Mouse (Mus musculus) CH12.LX (cell line): ENCODE measurements around the gene Hoxc4. TPM values are rescaled to one million over a fixed set of nuclear protein-coding genes. Genes with fewer than 3 reads are reported as not detected.

Experiments used
- DNase-seq: peaks from one replicate; pipeline ENCODE4 v3.0.0-alpha.2; 2013; ENCODE audit errors: extremely low read depth
- H3K27ac ChIP-seq: 2 replicates; pipeline ENCODE4 v1.5.1; 2012; ENCODE audit warnings: low read depth, mild to moderate bottlenecking, control low read depth, moderate library complexity; ENCODE audit not compliant: insufficient read depth
- H3K27me3 ChIP-seq: replicated peaks from 2 replicates; pipeline ENCODE3; 2012; ENCODE audit warnings: inconsistent platforms
- H3K36me3 ChIP-seq, 2 experiments: replicated peaks in 1 of 2; 2 replicates each; pipeline versions ENCODE3 to v1.6.1; 2012; ENCODE audit warnings: inconsistent platforms in 1 of 2, low read length in 1 of 2, mild to moderate bottlenecking in 1 of 2, mixed read lengths in 1 of 2, moderate library complexity in 1 of 2; ENCODE audit not compliant: control insufficient read depth in 1 of 2, insufficient read depth in 1 of 2
- H3K4me1 ChIP-seq, 2 experiments: 2 replicates each; pipeline ENCODE4 v1.6.1; 2012; ENCODE audit warnings: inconsistent platforms in 1 of 2, moderate library complexity in 1 of 2; ENCODE audit not compliant: insufficient read depth in 2 of 2, control insufficient read depth in 1 of 2
- H3K4me2 ChIP-seq: 2 replicates; pipeline ENCODE4 v1.6.1; 2012; ENCODE audit warnings: low read depth, mild to moderate bottlenecking, control low read depth; ENCODE audit not compliant: poor library complexity, insufficient read depth, severe bottlenecking
- H3K4me3 ChIP-seq, 3 experiments: fragments of 150-350 bp in 1 of 3; sonication (generic) in 1 of 3; replicated peaks in 1 of 3; 2 replicates each; pipeline versions ENCODE3 to v1.5.1; 2011 to 2012; ENCODE audit warnings: low read depth in 2 of 3, low read length in 2 of 3, mild to moderate bottlenecking in 2 of 3, moderate library complexity in 2 of 3, control low read depth in 1 of 3, improper control_type of control experiment in 1 of 3, inconsistent platforms in 1 of 3, mixed read lengths in 1 of 3; ENCODE audit not compliant: poor library complexity in 1 of 3
- H3K79me2 ChIP-seq: replicated peaks from 2 replicates; pipeline ENCODE4 v1.6.1; 2012; ENCODE audit warnings: mild to moderate bottlenecking, moderate library complexity; ENCODE audit not compliant: control insufficient read depth, poor library complexity, insufficient read depth, severe bottlenecking; ENCODE audit errors: extremely low read depth
- H3K9ac ChIP-seq: 2 replicates; pipeline ENCODE4 v1.6.1; 2012; ENCODE audit warnings: low read depth, mild to moderate bottlenecking, control low read depth, moderate library complexity; ENCODE audit not compliant: insufficient read depth
- H3K9me3 ChIP-seq: replicated peaks from 2 replicates; pipeline ENCODE3; 2012; ENCODE audit warnings: low read length, inconsistent platforms, mixed read lengths
- BHLHE40 ChIP-seq: IDR thresholded peaks from 2 replicates; pipeline ENCODE4 v1.6.1; 2011; ENCODE audit warnings: mild to moderate bottlenecking, low read depth, low read length, improper control_type of control experiment
- E2F4 ChIP-seq: IDR thresholded peaks from 2 replicates; pipeline ENCODE4 v1.6.1; 2011; ENCODE audit warnings: low read depth, low read length, improper control_type of control experiment; ENCODE audit not compliant: insufficient replicate concordance
- ELF1 ChIP-seq: IDR thresholded peaks from 2 replicates; pipeline ENCODE4 v1.6.1; 2014; ENCODE audit warnings: low read depth, mild to moderate bottlenecking, inconsistent platforms, low read length, improper control_type of control experiment
- ETS1 ChIP-seq: conservative IDR thresholded peaks from 2 replicates; pipeline ENCODE4 v1.6.1; 2012; ENCODE audit warnings: low read depth, mild to moderate bottlenecking, inconsistent platforms, low read length, improper control_type of control experiment, moderate library complexity
- HCFC1 ChIP-seq: IDR thresholded peaks from 2 replicates; pipeline ENCODE4 v1.6.1; 2012; ENCODE audit warnings: low read depth, mild to moderate bottlenecking, inconsistent platforms, low read length, improper control_type of control experiment
- IRF4 ChIP-seq: IDR thresholded peaks from 2 replicates; pipeline ENCODE4 v1.6.1; 2014; ENCODE audit warnings: low read depth, mild to moderate bottlenecking, inconsistent platforms, low read length, improper control_type of control experiment
- JUN ChIP-seq: IDR thresholded peaks from 2 replicates; pipeline ENCODE4 v1.6.1; 2011; ENCODE audit warnings: low read depth, mild to moderate bottlenecking, low read length, improper control_type of control experiment, moderate library complexity; ENCODE audit not compliant: insufficient read depth
- MAX ChIP-seq: IDR thresholded peaks from 2 replicates; pipeline ENCODE4 v1.6.1; 2011; ENCODE audit warnings: low read length, improper control_type of control experiment
- MEF2A ChIP-seq: IDR thresholded peaks from 2 replicates; pipeline ENCODE4 v1.6.1; 2014; ENCODE audit warnings: low read depth, mild to moderate bottlenecking, inconsistent platforms, low read length, improper control_type of control experiment, borderline replicate concordance
- MYC ChIP-seq: IDR thresholded peaks from 2 replicates; pipeline ENCODE4 v1.6.1; 2011; ENCODE audit warnings: low read depth, mild to moderate bottlenecking, improper control_type of control experiment, low read length
- NELFE ChIP-seq: IDR thresholded peaks from 2 replicates; pipeline ENCODE4 v1.6.1; 2011; ENCODE audit warnings: low read depth, low read length, improper control_type of control experiment
- NRF1 ChIP-seq: IDR thresholded peaks from 2 replicates; pipeline ENCODE4 v1.6.1; 2014; ENCODE audit warnings: low read depth, mild to moderate bottlenecking, inconsistent platforms, low read length, improper control_type of control experiment, moderate library complexity
- PAX5 ChIP-seq: IDR thresholded peaks from 2 replicates; pipeline ENCODE4 v1.6.1; 2012; ENCODE audit warnings: low read length, inconsistent platforms, mixed read lengths
- POLR2A ChIP-seq: IDR thresholded peaks from 2 replicates; pipeline ENCODE4 v1.6.1; 2011; ENCODE audit warnings: low read depth, mild to moderate bottlenecking, improper control_type of control experiment, low read length
- RCOR1 ChIP-seq: conservative IDR thresholded peaks from 2 replicates; pipeline ENCODE4 v1.6.1; 2012; ENCODE audit warnings: low read depth, mild to moderate bottlenecking, inconsistent platforms, low read length, improper control_type of control experiment
- TBP ChIP-seq: conservative IDR thresholded peaks from 2 replicates; pipeline ENCODE4 v1.6.1; 2011; ENCODE audit warnings: low read depth, low read length, improper control_type of control experiment
- TCF12 ChIP-seq: IDR thresholded peaks from 2 replicates; pipeline ENCODE4 v1.6.1; 2014; ENCODE audit warnings: low read depth, mild to moderate bottlenecking, inconsistent platforms, low read length, improper control_type of control experiment
- UBTF ChIP-seq: IDR thresholded peaks from 2 replicates; pipeline ENCODE4 v1.6.1; 2012; ENCODE audit warnings: low read depth, mild to moderate bottlenecking, inconsistent platforms, low read length, improper control_type of control experiment, moderate library complexity
- USF1 ChIP-seq: IDR thresholded peaks from 2 replicates; pipeline ENCODE4 v1.6.1; 2014; ENCODE audit warnings: low read depth, mild to moderate bottlenecking, inconsistent platforms, low read length, improper control_type of control experiment
- USF2 ChIP-seq: conservative IDR thresholded peaks from 2 replicates; pipeline ENCODE4 v1.6.1; 2011; ENCODE audit warnings: low read depth, low read length, improper control_type of control experiment
- ZC3H11A ChIP-seq: IDR thresholded peaks from 2 replicates; pipeline ENCODE4 v1.6.1; 2012; ENCODE audit warnings: low read depth, mild to moderate bottlenecking, inconsistent platforms, low read length, improper control_type of control experiment
- ZKSCAN1 ChIP-seq: IDR thresholded peaks from 2 replicates; pipeline ENCODE4 v1.6.1; 2012; ENCODE audit warnings: low read depth, inconsistent platforms, low read length, improper control_type of control experiment, borderline replicate concordance
- ZMIZ1 ChIP-seq: IDR thresholded peaks from 2 replicates; pipeline ENCODE4 v1.6.1; 2012; ENCODE audit warnings: low read depth, mild to moderate bottlenecking, inconsistent platforms, low read length, improper control_type of control experiment
- dilution Hi-C: fragments of 300-500 bp; cut with MboI; formaldehyde crosslinking; loops from 2 replicates; pipeline ENCODE4 v1.14.3; 2020; ENCODE audit warnings: low sequenced_read_pairs; ENCODE audit not compliant: extremely low pct_unique_long_range_greater_than_20kb, extremely low pct_ligation_motif_present
- in situ Hi-C: fragments of 300-500 bp; cut with MboI; formaldehyde crosslinking; loops from 3 replicates; pipeline ENCODE4 v1.14.3; 2019; ENCODE audit warnings: low sequenced_read_pairs, low pct_ligation_motif_present, low pct_unique_long_range_greater_than_20kb, mixed read lengths
- polyA plus RNA-seq: library from polyadenylated mRNA; unstranded; fragments of >175 nt; gene quantifications from 2 replicates; pipeline ENCODE4 v1.2.1, GENCODE M21; 2012; ENCODE audit warnings: low read depth; ENCODE audit not compliant: insufficient read length
- total RNA-seq, 2 experiments: library from RNA; depleted of rRNA; stranded (reverse); fragments of 300-350 nt in 1 of 2; fragments of >200 nt in 1 of 2; gene quantifications; 2 replicates each; pipeline ENCODE4 v1.2.3; 2012 to 2014

The Hoxc4 gene
- total and polyA plus RNA-seq, 3 experiments, result 5.7 to 31.7 (median 8.6) TPM

DNA sequence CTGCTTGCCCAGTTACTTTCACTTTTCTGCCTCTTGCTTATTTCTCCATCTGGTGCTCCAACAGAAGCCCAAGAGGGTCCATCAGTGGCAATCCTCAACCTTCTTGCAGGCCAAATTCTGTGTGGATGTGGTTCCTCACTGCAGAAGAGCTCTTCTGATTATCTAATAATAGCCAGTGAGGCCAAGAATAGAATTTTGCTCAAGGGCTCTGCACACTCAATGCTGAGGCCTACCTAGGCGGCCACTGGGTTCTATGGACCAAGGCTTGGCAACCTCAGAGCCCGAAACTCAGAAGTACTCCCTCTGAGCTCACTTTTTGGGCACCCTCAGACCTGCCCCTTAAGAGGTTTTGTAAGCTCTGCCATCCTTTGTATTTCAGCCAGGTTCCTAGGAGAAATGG is 17.4 kb upstream of the Hoxc4 start:
- peak overlapping the region in 1 of 3 experiments; percentile 66 for H3K4me3 ChIP-seq
- no peaks in the 10 kb centered on the region for H3K9me3 ChIP-seq
- H3K79me2 ChIP-seq, result no peaks in the 10 kb centered on the region
- peak overlapping the region; percentile 27; the same call in 1 of the 2 replicates for H3K4me2 ChIP-seq
- no peak for DNase-seq
- H3K27ac ChIP-seq, result no peak overlapping the region
- peaks cover 3% of the 10 kb centered on the region for H3K27me3 ChIP-seq
- dilution Hi-C loops (no loop called here), in situ Hi-C loops (no loop called here)
- peaks cover 18 to 79% of the 10 kb centered on the region in 2 experiments for H3K4me1 ChIP-seq
- TF ChIP-seq NRF1 (no peak), ZC3H11A (no peak), MEF2A (peak; percentile 61; the same call in 1 of the 2 replicates)
- no peaks in the 10 kb centered on the region for H3K36me3 ChIP-seq
- no peak overlapping the region for H3K9ac ChIP-seq

DNA sequence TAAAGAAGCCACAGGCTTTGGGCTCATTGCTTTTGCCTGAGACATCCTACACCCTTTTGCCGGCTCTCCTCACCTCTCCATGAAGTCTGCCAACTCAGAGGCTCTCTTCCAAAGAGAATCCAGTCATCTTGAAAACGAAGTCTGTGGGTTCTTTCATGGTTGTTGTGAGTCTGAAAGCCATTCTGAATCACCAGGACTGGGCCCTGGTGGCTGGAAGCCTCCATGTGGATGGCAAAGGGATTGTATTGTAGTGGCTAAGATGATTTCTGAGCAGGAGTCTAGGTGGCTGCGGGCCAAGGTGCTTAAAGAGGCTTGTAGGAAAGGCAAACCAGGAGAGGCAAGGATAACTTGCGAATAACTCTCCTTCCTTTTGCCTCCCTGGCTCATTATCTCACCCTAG is 16.6 kb upstream of the Hoxc4 start:
- H3K27ac ChIP-seq, result no peak overlapping the region
- H3K4me3 ChIP-seq, result peak overlapping the region in 1 of 3 experiments; percentile 9
- H3K27me3 ChIP-seq, result no peaks in the 10 kb centered on the region
- H3K4me1 ChIP-seq, result peaks cover 18 to 87% of the 10 kb centered on the region in 2 experiments
- TF ChIP-seq BHLHE40 (no peak), HCFC1 (no peak), E2F4 (no peak)
- no peaks in the 10 kb centered on the region for H3K9me3 ChIP-seq
- H3K79me2 ChIP-seq, result no peaks in the 10 kb centered on the region
- DNase-seq, result no peak
- no peak overlapping the region for H3K9ac ChIP-seq
- H3K4me2 ChIP-seq, result no peak overlapping the region
- in situ Hi-C loops, result no loop called here
- no peaks in the 10 kb centered on the region for H3K36me3 ChIP-seq
- dilution Hi-C loops, result no loop called here

- H3K9ac ChIP-seq, result no peak overlapping the region
- dilution Hi-C loops, result no loop called here
- no peak for DNase-seq
- no peak overlapping the region for H3K27ac ChIP-seq
- TF ChIP-seq MYC, result no peak
- TF ChIP-seq RCOR1, result no peak
- TF ChIP-seq TBP, result no peak
- no peak for TF ChIP-seq MEF2A
- no peak for TF ChIP-seq ZKSCAN1
- TF ChIP-seq NRF1, result no peak
- TF ChIP-seq USF2, result no peak
- TF ChIP-seq MAX, result no peak
- TF ChIP-seq NELFE, result no peak
- TF ChIP-seq ETS1, result no peak
- TF ChIP-seq ZMIZ1, result no peak
- TF ChIP-seq PAX5, result no peak
- TF ChIP-seq TCF12, result no peak
- TF ChIP-seq JUN, result no peak
- no peak for TF ChIP-seq POLR2A
- TF ChIP-seq USF1, result no peak
- no peak for TF ChIP-seq ELF1
- no peak for TF ChIP-seq IRF4
- TF ChIP-seq UBTF, result no peak
- in situ Hi-C loops, result no loop called here
- H3K4me2 ChIP-seq, result no peak overlapping the region
- H3K4me1 ChIP-seq, result peaks cover 18 to 87% of the 10 kb centered on the region in 2 experiments
- no peaks in the 10 kb centered on the region for H3K9me3 ChIP-seq
- peak overlapping the region in 1 of 3 experiments; percentile 5 for H3K4me3 ChIP-seq
- H3K79me2 ChIP-seq, result no peaks in the 10 kb centered on the region
- no peaks in the 10 kb centered on the region for H3K36me3 ChIP-seq
- H3K27me3 ChIP-seq, result no peaks in the 10 kb centered on the region
These were observed 15.8 kb upstream of the Hoxc4 start for GRCm38 (mm10) chr15:103002821-103003448.
